ENCODE assay signal across 8 mouse cellular contexts in genomic region chr1:190174231-190174630, GRCm38 (mm10). TPM values are rescaled to one million over a fixed set of nuclear protein-coding genes. Genes with fewer than 3 reads are reported as not detected.
DNase-seq lines count a peak whose midpoint lies in the region; ATAC-seq and TF ChIP-seq lines count a peak whose summit lies in the region.

No protein-coding gene starts in this region.

- TF ChIP-seq CTCF in heart, adult 2 months (IDR thresholded peaks at IDR 0.05), result no peak

- H3K9me3 ChIP-seq in forebrain, embryonic 15.5 days, result no peaks in the 10 kb centered on the region
- H3K9me3 ChIP-seq in limb, embryonic 10.5 days (replicated peaks), result no peaks in the 10 kb centered on the region
- no peaks in the 10 kb centered on the region for H3K9me3 ChIP-seq in neural tube, embryonic 15.5 days (replicated peaks)

- peaks cover 11% of the 10 kb centered on the region for H3K27me3 ChIP-seq in heart, adult 2 months (ENCODE audit: control insufficient read depth, insufficient read depth, low read length)
- peaks cover 23% of the 10 kb centered on the region for H3K27me3 ChIP-seq in forebrain, embryonic 15.5 days
- H3K27me3 ChIP-seq in limb, embryonic 10.5 days (ENCODE audit: low read depth, poor library complexity, severe bottlenecking), result peaks cover 90% of the 10 kb centered on the region
- H3K27me3 ChIP-seq in neural tube, embryonic 15.5 days (replicated peaks), result peaks cover 35% of the 10 kb centered on the region

- no peak for TF ChIP-seq POLR2A in heart, adult 2 months (IDR thresholded peaks at IDR 0.05; ENCODE audit: insufficient read depth, low read depth, low read length)

- TF ChIP-seq EP300 in heart, adult 2 months (IDR thresholded peaks at IDR 0.05; ENCODE audit: insufficient read depth, low read depth, low read length), result no peak

- ATAC-seq in forebrain, embryonic 15.5 days (replicated peaks), result no peak
- ATAC-seq in neural tube, embryonic 15.5 days (ENCODE audit: low FRiP score), result no peak

- H3K79me2 ChIP-seq in heart, adult 2 months (replicated peaks; ENCODE audit: control insufficient read depth, insufficient read depth, low read length), result no peaks in the 10 kb centered on the region

- WGBS in heart, adult 2 months, result 10% methylated on average over 13 of the region's 13 CpGs
- WGBS in forebrain, embryonic 15.5 days, result 9% methylated on average over 13 of the region's 13 CpGs
- 2% methylated on average over 13 of the region's 13 CpGs for WGBS in limb, embryonic 10.5 days
- WGBS in neural tube, embryonic 15.5 days, result 3% methylated on average over 13 of the region's 13 CpGs

- H3K4me3 ChIP-seq in heart, adult 2 months, result 0 out of 2 replicates have a peak overlapping the region, but pooled peaks have one; percentile 20
- no peak overlapping the region for H3K4me3 ChIP-seq in forebrain, embryonic 15.5 days
- peak overlapping the region; percentile 49 for H3K4me3 ChIP-seq in limb, embryonic 10.5 days
- 0 out of 2 replicates have a peak overlapping the region, but pooled peaks have one; percentile 13 for H3K4me3 ChIP-seq in neural tube, embryonic 15.5 days (replicated peaks)

- no peaks in the 10 kb centered on the region for H3K36me3 ChIP-seq in heart, adult 2 months (ENCODE audit: control insufficient read depth, insufficient read depth, low read length)
- H3K36me3 ChIP-seq in forebrain, embryonic 15.5 days, result no peaks in the 10 kb centered on the region
- H3K36me3 ChIP-seq in limb, embryonic 10.5 days, result no peaks in the 10 kb centered on the region
- no peaks in the 10 kb centered on the region for H3K36me3 ChIP-seq in neural tube, embryonic 15.5 days

- peak; percentile 41 to 48 for DNase-seq in heart, adult 2 months
- DNase-seq in heart, postnatal 4 days, result no peak
- DNase-seq in adrenal gland, postnatal 36 days, result peak; percentile 37 to 53
- peak; percentile 67 for DNase-seq in limb, embryonic 10.5 days (ENCODE audit: low spot score)
- DNase-seq in thymus, adult 18-20 months, result no peak
- no peak for DNase-seq in spleen, postnatal 14 days (ENCODE audit: low spot score in 2 of 2)

- peak overlapping the region; percentile 64; the same call in 1 of the 2 replicates for H3K4me2 ChIP-seq in forebrain, embryonic 15.5 days (replicated peaks)
- H3K4me2 ChIP-seq in neural tube, embryonic 15.5 days, result peak overlapping the region; percentile 90

- H3K9ac ChIP-seq in heart, adult 2 months (ENCODE audit: low read depth, low read length), result peak overlapping the region; percentile 2; the same call in 1 of the 2 replicates
- no peak overlapping the region for H3K9ac ChIP-seq in forebrain, embryonic 15.5 days (replicated peaks)
- no peak overlapping the region for H3K9ac ChIP-seq in neural tube, embryonic 15.5 days (replicated peaks)

- peaks cover 3% of the 10 kb centered on the region for H3K4me1 ChIP-seq in heart, adult 2 months (ENCODE audit: control insufficient read depth, insufficient read depth, low read length)
- peaks cover 48% of the 10 kb centered on the region for H3K4me1 ChIP-seq in forebrain, embryonic 15.5 days
- peaks cover 51% of the 10 kb centered on the region for H3K4me1 ChIP-seq in limb, embryonic 10.5 days
- peaks cover 51% of the 10 kb centered on the region for H3K4me1 ChIP-seq in neural tube, embryonic 15.5 days

- intact Hi-C loops in heart, adult 2 months (cut with DNase I), result loop anchor here (10.0 kb wide), 3 partner anchors 191 to 521 kb away; no protein-coding TSS in a partner anchor

- peak overlapping the region; percentile 58 for H3K27ac ChIP-seq in heart, adult 2 months
- no peak overlapping the region for H3K27ac ChIP-seq in forebrain, embryonic 15.5 days (replicated peaks)
- H3K27ac ChIP-seq in limb, embryonic 10.5 days, result no peak overlapping the region
- H3K27ac ChIP-seq in neural tube, embryonic 15.5 days (replicated peaks), result no peak overlapping the region

RNA-seq across cellular contexts. Expression of gene Prox1, which starts 3.7 kb away (rescaled TPM):
- total RNA-seq in heart, adult 2 months (2021), result 10 to 100 TPM; 46.2 to 57.3 TPM
- polyA plus RNA-seq in heart, adult 2 months (2012; rRNA removed), result 12.1 and 21.7 TPM in 2 replicates
- 10 to 100 TPM; 57.6 to 58.0 TPM for total RNA-seq in heart, postnatal 4 days (2021)
- 10 to 100 TPM; 27.5 to 52.3 TPM for total RNA-seq in adrenal gland, postnatal 36 days (2021)
- polyA plus RNA-seq in forebrain, embryonic 15.5 days (2015; fragmentation: Nextera tagmentation; extraction: Ambion mirVana), result 10.1 and 13.1 TPM in 2 replicates
- 0.28 and 0.46 TPM in 2 replicates for polyA plus RNA-seq in limb, embryonic 10.5 days (2016; fragmentation: Nextera tagmentation; extraction: Ambion mirVana)
- polyA plus RNA-seq in neural tube, embryonic 15.5 days (2015; fragmentation: Nextera tagmentation; extraction: Ambion mirVana), result 9.1 and 9.7 TPM in 2 replicates

Comparison
In these comparisons a context has a peak if more than half of its experiments do, and no peak if none do; other contexts are left out.
1. DNase-seq: peak in heart, adult 2 months (2 of 2), adrenal gland, postnatal 36 days (2 of 2) and limb, embryonic 10.5 days (single experiment); none in heart, postnatal 4 days (single experiment), thymus, adult 18-20 months (0 of 2) and spleen, postnatal 14 days (0 of 2).